ENCODE assay signal across 8 mouse cellular contexts in the genomic region with DNA sequence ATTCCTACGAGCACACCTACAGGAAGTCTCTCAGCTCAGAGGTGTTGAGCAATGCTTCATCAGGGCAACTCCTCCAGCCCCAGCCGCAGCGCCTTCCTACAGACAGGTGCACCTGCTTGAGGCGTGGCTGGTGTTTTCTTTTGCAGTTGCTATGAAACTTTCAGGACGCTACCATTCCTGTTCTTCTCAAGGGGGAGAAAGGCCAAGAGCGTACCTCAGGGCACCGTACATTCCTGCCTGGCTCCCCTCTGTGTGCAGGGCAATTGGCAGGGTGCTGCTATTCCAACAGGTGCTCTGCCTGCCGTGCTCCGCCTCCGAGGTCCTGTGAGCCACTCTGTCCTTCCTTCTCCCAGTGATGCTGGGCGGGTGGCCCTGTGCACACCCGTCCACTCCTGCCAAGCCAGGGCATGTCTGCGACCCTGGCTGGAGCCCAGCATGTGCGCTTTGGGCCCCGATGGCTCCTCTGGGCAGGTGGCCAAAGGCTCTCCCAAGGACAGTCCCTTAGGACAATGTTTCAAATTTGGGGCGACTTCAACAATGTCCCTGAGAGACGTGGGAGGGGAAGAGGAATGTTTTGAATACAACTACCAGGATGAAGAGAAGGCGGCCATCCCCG.
DNase-seq lines count a peak whose midpoint lies in the region; ATAC-seq and TF ChIP-seq lines count a peak whose summit lies in the region.

No protein-coding gene starts in this region.

- H3K4me3 ChIP-seq in hindbrain, postnatal 0 days (ENCODE audit: low read length), result no peak overlapping the region
- H3K4me3 ChIP-seq in hindbrain, embryonic 12.5 days, result no peak overlapping the region
- no peak overlapping the region for H3K4me3 ChIP-seq in midbrain, embryonic 14.5 days (replicated peaks; ENCODE audit: low read depth, low read length)

- no peaks in the 10 kb centered on the region for H3K27me3 ChIP-seq in hindbrain, postnatal 0 days (ENCODE audit: insufficient read depth, low read length)
- no peaks in the 10 kb centered on the region for H3K27me3 ChIP-seq in hindbrain, embryonic 12.5 days
- no peaks in the 10 kb centered on the region for H3K27me3 ChIP-seq in midbrain, embryonic 14.5 days (ENCODE audit: control insufficient read depth, insufficient read depth, low read length)

- DNase-seq in hindbrain, postnatal 0 days (ENCODE audit: low spot score), result peak; percentile 52
- DNase-seq in brain, adult 2 months (ENCODE audit: low read depth, low spot score), result peak; percentile 58
- DNase-seq in heart, postnatal 10 days, result peak; percentile 86 to 88
- peak; percentile 91 to 95 for DNase-seq in lung, adult 18-20 months
- no peak for DNase-seq in adipocyte (ENCODE audit: low spot score)
- DNase-seq in layer of hippocampus, postnatal 25 days (ENCODE audit: extremely low spot score in 1 of 2, low spot score in 1 of 2), result no peak
- DNase-seq in midbrain, embryonic 14.5 days, result no peak

- H3K36me3 ChIP-seq in hindbrain, postnatal 0 days (ENCODE audit: insufficient read depth, low read length), result no peaks in the 10 kb centered on the region
- H3K36me3 ChIP-seq in hindbrain, embryonic 12.5 days, result peaks cover 7% of the 10 kb centered on the region; the same call in 1 of the 2 replicates
- peaks cover 8% of the 10 kb centered on the region; the same call in 1 of the 2 replicates for H3K36me3 ChIP-seq in midbrain, embryonic 14.5 days (ENCODE audit: control insufficient read depth, insufficient read depth, low read length)

- H3K4me2 ChIP-seq in hindbrain, postnatal 0 days (ENCODE audit: low read depth, low read length), result no peak overlapping the region
- no peak overlapping the region for H3K4me2 ChIP-seq in hindbrain, embryonic 12.5 days (replicated peaks)
- no peak overlapping the region for H3K4me2 ChIP-seq in midbrain, embryonic 14.5 days (ENCODE audit: low read length)

- intact Hi-C loops in heart, postnatal 10 days (cut with DNase I), result no loop called here

- WGBS in hindbrain, postnatal 0 days, result 59% methylated on average over 19 of the region's 19 CpGs
- 89% methylated on average over 19 of the region's 19 CpGs for WGBS in hindbrain, embryonic 12.5 days
- 88% methylated on average over 19 of the region's 19 CpGs for WGBS in midbrain, embryonic 14.5 days

- H3K9ac ChIP-seq in hindbrain, postnatal 0 days (replicated peaks; ENCODE audit: low read length), result no peak overlapping the region
- H3K9ac ChIP-seq in hindbrain, embryonic 12.5 days, result no peak overlapping the region
- no peak overlapping the region for H3K9ac ChIP-seq in midbrain, embryonic 14.5 days (replicated peaks; ENCODE audit: low read length)

- H3K27ac ChIP-seq in hindbrain, postnatal 0 days, result no peak overlapping the region
- no peak overlapping the region for H3K27ac ChIP-seq in hindbrain, embryonic 12.5 days
- H3K27ac ChIP-seq in midbrain, embryonic 14.5 days (replicated peaks; ENCODE audit: low read depth, low read length), result no peak overlapping the region

- H3K4me1 ChIP-seq in hindbrain, postnatal 0 days (ENCODE audit: insufficient read depth, low read length), result 0 out of 2 replicates have a peak, but pooled peaks cover 4% of the 10 kb centered on the region
- no peaks in the 10 kb centered on the region for H3K4me1 ChIP-seq in hindbrain, embryonic 12.5 days
- no peaks in the 10 kb centered on the region for H3K4me1 ChIP-seq in midbrain, embryonic 14.5 days (ENCODE audit: control insufficient read depth, insufficient read depth, low read length)

- no peak for TF ChIP-seq CTCF in hindbrain, postnatal 0 days (IDR thresholded peaks at IDR 0.05; ENCODE audit: low read depth)

- no peaks in the 10 kb centered on the region for H3K9me3 ChIP-seq in hindbrain, postnatal 0 days (ENCODE audit: low read length)
- no peaks in the 10 kb centered on the region for H3K9me3 ChIP-seq in hindbrain, embryonic 12.5 days (replicated peaks)
- H3K9me3 ChIP-seq in midbrain, embryonic 14.5 days (ENCODE audit: control insufficient read depth, low read length), result no peaks in the 10 kb centered on the region

- peak; percentile 40; the same call in 1 of the 2 replicates for ATAC-seq in hindbrain, postnatal 0 days
- ATAC-seq in hindbrain, embryonic 12.5 days (ENCODE audit: low FRiP score), result no peak
- ATAC-seq in midbrain, embryonic 14.5 days (ENCODE audit: low FRiP score, low TSS enrichment), result no peak

Comparison
In these comparisons a context has a peak if more than half of its experiments do, and no peak if none do; other contexts are left out.
1. DNase-seq: peak in hindbrain, postnatal 0 days (single experiment), brain, adult 2 months (single experiment), heart, postnatal 10 days (2 of 2) and lung, adult 18-20 months (2 of 2); none in adipocyte (single experiment), layer of hippocampus, postnatal 25 days (0 of 2) and midbrain, embryonic 14.5 days (single experiment).